Mouse (Mus musculus): ENCODE data around the gene Hoxd12.
A peak's percentile ranks its signal among the peaks of the same experiment; 100 is the strongest.

The Hoxd12 gene

DNA sequence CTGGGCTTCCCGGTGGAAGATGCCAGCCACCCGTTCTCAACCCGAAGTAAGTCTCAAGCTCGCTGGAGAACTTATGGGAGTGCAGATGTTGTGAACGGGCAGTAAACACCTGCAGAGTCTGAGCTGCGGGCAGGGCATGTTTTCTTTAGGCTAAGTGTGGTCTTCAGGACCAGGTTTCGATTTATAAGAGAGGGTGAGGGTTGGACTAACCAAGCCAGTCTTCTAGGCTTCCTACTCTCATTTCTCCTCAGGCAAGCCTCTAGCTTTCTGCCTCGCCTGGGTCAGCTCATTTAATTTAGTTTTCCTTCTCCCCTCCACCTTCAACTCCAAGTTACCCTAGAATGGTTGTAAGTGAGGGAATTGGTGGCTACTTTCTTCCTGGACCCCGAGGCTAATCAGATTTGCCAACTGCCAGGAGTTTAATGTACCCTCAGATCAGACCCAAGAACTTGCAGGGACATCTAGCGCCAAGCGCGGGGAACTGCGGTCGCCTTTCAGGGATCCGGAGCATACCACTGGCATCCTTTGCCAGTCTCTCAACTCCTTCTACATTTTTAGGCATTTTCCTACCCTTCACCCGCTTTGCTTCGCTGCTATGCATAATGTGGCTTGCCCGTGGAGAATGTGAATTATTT is 11.4 kb upstream of the Hoxd12 start:
- DNase-seq (ENCODE audit: low spot score in 2 of 2) = no peak

DNA sequence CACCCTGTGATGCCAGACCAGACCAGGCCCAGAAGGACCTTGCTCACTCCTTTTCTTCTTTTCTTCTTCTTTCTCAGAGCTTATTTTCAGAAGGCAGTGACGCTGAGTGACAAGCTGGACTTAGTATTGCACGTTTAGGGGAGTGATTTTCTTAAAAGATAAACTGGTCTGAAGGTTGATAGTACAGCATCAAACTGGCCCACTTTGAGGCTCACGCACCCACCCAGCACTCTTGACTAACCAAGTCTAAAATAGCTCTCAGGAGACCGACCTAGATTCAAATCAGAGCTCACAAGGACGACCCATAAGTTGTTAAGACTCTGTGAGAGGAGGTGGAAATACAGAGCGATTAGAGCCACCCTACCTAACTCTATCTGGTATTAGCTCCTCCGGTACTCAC is 8.4 kb upstream of the Hoxd12 start:
- DNase-seq (ENCODE audit: low spot score in 2 of 2) = no peak

DNA sequence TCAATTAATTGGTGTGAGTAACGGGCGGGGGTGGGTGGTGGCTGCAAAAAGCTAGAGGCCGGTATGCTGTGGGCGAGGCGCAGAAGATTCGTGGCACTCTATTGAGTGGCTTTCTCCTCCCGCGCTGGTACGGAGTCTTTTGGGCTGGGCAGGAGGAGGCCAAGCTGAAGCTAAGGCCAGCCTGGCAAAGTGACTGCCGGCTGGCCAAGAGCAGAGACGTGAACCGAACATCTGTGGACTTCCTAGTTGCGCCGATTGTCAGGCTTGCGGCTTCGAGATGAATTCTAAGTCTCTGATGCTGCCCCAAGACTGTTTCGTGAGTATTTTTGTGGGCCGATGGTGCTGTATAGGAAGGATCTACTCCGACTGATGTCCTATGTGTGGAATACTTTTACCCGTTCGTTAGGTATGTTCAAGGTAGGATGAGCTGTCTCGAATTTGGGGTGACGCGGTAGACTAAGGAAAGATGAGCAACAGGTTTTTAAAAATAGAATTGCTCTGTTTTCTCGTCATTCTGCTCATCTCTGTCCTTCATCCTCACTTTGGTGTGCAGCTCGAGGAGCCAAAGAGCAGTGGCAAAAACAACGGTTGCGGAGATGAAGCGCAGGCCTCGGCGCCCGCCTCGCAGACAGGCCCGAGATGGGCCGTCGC is 7.5 kb upstream of the Hoxd12 start:
- no peak for DNase-seq (ENCODE audit: low spot score in 2 of 2)

DNA sequence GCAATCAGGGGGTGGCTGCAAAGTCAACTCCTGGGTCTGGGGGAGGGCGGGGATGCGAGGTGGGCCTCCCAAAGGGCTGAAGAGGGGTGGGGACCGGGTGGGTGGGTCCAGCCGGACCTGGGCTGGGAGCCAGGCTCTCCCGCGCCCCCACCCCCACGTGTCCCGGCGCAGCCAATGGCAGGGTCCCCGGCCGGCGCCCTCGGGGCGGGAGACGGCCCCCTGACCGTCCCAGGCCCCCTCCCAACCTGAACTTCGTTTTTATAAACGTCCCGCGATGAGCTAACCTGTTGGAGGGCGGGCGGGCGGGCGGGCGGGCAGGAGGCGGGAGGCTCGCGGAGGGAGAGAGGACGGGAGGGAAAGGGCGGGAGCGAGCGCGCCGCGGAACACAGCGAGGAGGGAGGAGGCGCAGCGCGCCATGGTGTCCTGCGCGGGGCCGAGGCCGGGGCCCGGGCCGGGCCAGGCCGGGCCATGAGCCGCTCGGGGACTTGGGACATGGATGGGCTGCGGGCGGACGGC is 6.9 kb upstream of the Hoxd12 start, which contains the start of gene Hoxd13:
Hoxd13 (plus strand) TSS at position 469 of the 516 bp plus-strand sequence.
- DNase-seq (ENCODE audit: low spot score in 2 of 2) = no peak

DNA sequence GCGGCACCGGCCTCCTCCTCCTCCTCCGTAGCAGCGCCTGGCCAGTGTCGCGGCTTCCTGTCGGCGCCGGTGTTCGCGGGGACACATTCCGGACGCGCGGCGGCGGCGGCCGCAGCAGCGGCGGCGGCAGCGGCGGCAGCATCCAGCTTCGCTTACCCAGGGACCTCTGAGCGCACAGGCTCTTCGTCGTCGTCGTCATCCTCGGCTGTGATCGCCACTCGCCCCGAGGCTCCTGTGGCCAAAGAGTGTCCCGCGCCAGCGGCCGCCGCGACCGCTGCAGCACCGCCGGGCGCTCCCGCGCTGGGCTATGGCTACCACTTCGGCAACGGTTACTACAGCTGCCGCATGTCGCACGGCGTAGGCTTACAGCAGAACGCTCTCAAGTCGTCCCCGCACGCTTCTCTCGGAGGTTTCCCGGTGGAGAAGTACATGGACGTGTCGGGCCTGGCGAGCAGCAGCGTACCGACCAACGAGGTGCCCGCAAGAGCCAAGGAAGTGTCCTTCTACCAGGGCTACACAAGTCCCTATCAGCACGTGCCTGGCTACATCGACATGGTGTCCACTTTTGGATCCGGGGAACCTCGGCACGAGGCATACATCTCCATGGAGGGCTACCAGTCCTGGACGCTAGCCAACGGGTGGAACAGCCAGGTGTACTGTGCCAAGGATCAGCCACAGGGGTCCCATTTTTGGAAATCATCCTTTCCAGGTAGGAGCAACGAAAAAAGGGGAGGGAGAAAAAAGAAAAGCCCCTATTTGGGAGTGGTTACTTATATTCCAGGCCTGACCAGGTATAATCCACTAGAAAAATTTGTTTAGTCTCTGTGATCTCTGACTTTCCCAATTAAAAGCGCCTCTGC is 6.2 kb upstream of the Hoxd12 start:
- peak in 1 of 2 experiments; percentile 53 for DNase-seq (ENCODE audit: low spot score in 2 of 2)

DNA sequence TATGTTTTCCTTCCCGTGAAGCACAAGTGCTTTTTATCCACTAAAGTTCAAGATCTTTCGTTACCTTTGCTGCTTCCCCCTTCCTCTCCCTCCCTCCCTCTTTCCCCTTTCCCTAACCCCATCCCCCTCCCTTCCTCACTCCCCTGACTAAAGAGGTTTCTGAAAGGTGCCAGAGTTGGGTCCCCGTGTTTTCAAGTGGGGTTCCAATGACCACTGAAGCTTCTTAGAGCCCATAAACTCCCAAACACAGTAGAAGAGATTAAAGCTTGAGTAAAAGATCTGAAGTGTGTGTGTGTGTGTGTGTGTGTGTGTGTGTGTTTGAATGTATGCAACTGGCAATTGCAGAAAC is 5.6 kb upstream of the Hoxd12 start:
- no peak for DNase-seq (ENCODE audit: low spot score in 2 of 2)

DNA sequence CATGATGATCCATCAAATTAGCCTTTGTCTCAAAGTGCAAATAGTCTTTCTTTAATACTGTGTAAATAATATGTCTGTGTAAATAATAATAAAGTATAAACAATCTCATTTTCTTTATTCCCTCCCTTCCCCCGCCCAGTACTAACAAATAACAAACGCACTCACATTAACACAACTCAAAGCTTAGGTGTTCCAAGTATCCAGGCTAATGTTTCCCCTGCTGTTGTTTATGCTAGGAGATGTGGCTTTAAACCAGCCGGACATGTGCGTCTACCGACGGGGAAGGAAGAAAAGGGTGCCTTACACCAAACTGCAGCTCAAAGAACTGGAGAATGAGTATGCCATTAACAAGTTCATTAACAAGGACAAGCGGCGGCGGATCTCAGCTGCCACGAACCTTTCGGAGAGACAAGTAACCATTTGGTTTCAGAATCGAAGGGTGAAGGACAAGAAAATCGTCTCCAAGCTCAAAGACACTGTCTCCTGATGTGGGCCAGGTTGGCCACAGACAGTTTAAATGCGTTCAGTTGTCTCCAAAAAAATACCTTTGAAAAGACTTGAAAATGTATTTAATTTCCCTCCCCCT is 5.1 kb upstream of the Hoxd12 start:
- no peak for DNase-seq (ENCODE audit: low spot score in 2 of 2)

DNA sequence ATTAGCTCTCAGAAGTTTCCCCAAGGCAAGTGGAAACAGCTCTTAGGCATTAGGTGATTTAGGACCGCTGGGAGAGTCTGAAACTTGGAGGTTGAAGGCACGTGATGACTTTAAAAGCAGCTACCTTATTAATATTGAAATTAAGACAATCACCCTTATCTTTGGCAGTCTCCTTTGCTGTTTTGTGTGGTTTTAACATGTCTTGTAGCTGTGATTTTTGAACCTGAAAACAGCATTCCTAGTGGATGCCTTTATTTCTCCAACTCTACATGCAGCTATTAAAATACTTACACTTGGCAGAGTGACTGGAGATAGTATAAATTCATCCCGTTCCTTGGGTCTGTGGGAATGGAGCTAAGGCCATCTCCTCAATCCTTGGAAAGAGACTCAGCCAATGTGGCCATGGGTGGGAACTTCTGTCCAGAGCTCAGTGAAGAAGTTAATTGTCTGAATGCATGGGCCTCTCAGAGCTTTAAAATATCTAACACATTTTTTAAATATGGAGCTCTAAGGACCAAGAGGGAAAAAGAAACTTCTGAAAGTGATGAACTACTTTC is 4.1 kb upstream of the Hoxd12 start:
- DNase-seq (ENCODE audit: low spot score in 2 of 2) = no peak

DNA sequence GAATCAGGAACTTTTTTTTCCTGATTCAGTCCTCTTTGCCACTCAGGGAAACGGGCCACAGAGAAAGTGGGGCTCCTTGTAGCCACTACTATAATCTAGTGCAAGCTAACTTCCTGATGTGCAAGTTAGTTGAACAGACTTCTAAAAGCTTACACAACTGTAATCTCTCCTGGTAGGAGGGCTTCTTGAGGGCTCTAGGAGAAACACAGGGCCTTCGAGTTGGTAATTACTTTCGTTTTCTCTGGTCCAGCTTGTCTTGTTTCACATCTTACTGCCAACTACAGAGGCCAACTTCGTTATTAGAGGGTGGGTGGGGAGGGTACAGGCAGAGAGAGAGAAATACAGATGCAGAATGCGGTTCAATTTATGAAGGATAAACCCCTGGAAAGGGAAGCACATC is 3.0 kb upstream of the Hoxd12 start:
- DNase-seq (ENCODE audit: low spot score in 2 of 2) = no peak

DNA sequence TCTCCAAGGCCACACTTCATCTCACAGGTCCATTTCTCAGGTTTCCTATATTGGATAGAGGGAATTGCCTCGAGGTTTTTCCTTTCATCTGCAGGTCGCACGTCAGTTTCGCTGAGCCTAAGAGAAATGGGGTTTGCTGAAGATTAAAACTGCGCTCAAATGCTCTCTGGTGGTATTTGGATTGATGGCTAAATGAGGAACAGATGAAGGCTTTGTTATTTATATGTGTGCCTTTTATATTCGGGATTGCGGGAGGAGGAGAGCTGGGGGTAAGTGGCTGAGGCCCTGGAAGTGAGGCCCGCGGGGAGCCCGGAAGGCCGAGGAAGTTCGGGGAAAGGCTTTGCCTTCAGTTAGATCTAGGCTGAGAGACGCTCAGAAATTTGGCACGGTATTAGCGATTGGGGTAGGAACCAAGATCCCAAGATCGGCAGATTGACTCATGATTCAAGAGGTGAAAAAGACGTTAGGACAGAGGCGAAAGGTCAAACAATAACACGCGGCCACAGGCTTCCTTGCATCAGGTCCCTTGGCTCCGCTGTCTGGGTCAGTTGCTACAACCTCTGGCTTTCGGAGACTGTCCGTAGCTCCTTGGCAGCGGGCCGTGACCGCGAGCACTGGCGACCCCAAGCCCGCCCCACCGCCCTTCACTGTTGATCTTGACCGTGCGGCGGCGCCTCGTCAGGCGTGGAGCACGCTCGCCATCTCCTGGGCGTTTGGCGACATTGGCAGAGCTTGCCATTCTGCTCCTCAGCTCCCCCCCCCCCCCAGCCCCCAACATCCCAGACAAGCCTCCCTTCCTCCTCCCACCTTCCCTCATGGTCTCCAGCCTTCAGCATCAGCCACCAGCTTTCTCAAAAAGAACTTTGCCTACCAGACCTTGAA is 2.1 kb upstream of the Hoxd12 start:
- DNase-seq (ENCODE audit: low spot score in 2 of 2) = peak in 1 of 2 experiments; percentile 50

DNA sequence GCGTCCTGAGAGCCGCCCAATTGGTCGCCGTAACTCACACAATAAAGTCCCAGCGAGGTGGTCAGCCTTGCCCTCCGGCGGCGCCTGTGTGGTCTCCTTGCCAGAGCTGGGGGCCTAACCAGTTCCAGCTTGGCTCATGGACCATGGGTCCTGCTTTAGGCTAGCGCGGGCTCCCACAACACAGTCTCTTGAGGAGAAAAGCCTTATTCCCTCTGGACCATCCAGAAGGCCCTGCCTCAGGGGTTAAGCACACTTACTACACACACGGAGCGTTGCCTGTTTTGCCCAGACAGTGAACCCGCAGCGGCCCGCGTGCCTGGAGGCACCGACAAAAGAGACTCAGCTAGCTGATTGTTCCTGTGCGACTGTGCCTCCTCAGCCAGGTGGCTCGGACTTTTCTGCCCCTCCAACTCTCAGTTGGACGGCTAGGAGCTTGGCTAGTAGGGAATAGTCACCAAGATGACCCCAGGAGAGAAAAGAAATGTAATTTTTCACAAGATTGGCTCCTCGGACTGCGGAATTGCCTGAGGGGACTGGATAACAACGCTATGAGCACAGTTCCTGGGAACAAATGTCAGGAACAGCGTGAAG is 883 bp upstream of the Hoxd12 start:
- DNase-seq (ENCODE audit: low spot score in 2 of 2) = no peak

DNA sequence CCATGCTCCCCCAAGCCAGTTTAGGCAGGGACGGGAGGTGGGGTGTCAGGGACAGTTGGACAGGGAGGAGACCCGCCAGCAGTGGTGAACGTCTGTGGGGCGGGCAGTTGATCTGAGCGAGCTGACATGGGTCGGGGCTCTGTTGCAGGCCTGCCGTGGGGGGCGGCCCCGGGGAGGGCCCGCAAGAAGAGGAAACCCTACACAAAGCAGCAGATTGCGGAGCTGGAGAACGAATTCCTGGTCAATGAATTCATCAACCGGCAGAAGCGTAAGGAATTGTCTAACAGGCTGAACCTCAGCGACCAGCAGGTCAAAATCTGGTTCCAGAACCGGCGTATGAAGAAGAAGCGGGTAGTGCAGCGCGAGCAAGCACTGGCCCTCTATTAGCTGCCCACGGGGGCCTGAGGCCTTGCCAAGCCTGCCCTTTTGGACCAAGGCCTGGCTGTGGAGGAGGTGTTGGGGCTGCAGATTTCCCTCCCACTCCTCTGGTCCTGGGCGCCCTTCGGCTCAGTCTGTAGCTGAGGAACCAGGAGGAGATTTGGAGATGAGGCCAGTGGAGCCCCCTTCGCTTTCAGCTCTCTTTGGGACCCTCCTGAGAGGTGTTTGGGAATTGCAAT is 961 bp downstream of the Hoxd12 start:
- DNase-seq (ENCODE audit: low spot score in 2 of 2) = no peak

DNA sequence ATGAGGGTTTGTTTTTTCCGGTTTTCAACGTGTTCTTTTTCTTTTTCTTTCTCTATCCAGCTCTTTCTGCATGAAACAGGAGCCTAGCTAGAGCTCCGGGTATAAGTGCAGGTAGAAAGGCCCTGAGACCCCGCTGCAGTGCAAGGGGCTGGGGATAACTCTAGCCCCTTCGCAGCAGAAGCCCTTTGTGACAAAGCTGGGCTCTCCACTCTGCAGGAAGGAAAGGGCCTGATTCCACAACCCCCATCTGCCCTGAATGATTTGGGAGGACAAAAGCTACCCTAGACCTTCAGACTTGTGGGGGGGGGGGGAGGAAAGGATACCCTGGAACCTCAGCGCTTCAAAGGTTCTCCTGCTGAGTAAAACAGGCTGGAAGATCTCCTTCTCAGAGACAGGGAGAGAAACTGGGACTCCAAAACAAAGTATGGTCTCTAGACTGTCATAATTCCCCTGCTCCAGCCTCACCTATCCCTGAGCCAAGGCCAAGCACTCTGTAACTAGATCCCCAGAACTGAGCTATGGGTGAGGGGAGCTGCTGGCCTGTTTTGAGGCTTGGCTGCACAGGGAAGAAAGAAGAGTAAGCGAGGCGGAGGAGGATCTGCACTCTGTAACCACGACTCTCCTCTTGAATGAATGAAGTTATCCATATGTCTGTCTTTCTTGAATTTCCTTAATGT is 1.7 kb downstream of the Hoxd12 start:
- no peak for DNase-seq (ENCODE audit: low spot score in 2 of 2)

DNA sequence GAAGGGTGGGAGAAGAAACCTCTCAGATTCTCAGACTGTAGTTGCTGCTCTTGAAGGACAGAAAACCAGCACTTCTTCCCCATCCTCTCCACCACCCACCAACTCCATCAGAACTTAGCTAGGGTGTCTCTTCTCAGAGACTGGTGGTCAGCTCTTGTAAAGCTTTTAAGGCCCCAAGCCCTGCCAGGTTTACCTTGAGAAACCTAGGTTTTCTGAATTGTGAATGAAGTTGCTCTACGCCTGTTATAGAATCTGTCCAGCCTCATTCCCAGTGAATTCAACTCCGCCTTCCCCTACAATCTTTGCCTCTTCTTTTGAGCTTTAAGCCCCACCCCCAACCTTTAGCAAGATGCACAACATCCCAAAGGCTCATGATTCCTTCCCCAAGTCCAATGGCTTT is 2.3 kb downstream of the Hoxd12 start:
- no peak for DNase-seq (ENCODE audit: low spot score in 2 of 2)

DNA sequence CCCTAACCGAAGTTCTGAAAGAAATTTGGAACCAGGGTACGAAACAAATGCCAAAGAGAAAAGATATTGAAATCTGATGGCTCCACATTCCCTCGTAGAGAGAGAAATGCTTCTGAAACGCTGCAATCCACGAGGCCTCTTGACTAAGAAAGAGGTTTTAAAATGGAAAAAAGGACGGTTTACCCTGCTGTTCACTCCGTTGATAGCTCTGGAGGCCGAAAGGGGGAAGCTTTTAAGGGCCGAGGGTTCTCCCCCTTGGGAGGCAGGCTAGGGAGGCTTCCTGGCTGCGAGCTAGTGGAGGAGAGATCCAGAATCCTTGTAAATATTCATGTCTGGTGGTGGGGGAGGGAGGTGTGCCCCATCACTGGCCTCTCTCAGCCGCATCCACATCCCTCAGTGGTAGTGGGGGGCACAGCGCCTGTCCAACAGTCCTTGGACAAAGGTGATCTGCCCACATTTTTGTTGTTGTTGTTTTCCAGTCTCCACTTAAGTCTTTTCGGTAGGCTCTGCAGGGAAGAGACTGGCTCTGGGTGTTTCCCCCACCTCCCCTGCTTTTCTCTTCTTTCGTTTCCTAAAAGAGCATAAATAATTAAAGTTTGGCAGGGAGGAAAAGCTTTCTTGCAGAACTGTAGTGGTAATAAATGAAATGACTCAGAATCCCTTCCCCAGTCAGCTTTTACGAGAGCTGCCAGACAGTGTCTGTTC is 4.2 kb downstream of the Hoxd12 start, which contains the start of gene Hoxd11:
Hoxd11 (plus strand) TSS at position 667 of the 705 bp plus-strand sequence.
- no peak for DNase-seq (ENCODE audit: low spot score in 2 of 2)

DNA sequence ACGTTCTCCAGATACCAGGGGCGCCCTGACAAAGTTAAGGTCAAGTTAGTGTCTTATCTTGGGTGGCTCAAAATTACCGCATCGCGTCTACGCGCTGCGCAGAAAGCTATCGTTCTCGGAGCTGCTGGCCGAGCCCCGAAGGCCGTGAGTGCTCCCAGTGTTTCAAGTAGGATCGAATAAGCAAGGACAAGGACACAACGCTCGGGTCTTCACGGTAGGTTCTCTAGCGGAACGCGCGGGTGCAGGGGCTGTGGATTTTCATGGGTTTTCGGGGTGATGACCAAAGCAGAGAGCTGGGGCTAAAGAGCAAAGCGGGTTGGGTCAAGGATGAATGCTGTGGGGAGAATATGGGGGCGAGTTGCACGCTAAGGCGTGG is 4.8 kb downstream of the Hoxd12 start:
- DNase-seq (ENCODE audit: low spot score in 2 of 2) = no peak

DNA sequence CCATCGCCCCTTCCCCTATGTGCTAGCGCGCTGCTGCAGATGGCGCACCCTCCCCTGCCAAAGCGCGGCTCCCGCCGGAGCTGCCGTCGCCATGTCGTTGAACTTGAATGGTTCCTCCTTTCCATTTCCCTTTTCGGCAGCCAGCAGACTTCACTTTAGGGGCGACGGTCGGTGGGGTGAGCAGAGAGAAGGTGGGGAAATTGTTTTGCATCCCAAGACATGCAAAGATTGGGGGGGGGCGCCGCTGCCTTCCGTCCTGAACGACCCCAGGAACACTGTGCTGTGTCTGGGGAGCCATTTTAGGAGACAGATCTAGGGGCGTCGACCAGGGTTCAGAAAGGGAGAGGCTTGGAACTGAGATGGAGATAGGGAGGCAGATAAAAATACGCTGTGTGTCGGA is 5.2 kb downstream of the Hoxd12 start:
- DNase-seq (ENCODE audit: low spot score in 2 of 2) = no peak

DNA sequence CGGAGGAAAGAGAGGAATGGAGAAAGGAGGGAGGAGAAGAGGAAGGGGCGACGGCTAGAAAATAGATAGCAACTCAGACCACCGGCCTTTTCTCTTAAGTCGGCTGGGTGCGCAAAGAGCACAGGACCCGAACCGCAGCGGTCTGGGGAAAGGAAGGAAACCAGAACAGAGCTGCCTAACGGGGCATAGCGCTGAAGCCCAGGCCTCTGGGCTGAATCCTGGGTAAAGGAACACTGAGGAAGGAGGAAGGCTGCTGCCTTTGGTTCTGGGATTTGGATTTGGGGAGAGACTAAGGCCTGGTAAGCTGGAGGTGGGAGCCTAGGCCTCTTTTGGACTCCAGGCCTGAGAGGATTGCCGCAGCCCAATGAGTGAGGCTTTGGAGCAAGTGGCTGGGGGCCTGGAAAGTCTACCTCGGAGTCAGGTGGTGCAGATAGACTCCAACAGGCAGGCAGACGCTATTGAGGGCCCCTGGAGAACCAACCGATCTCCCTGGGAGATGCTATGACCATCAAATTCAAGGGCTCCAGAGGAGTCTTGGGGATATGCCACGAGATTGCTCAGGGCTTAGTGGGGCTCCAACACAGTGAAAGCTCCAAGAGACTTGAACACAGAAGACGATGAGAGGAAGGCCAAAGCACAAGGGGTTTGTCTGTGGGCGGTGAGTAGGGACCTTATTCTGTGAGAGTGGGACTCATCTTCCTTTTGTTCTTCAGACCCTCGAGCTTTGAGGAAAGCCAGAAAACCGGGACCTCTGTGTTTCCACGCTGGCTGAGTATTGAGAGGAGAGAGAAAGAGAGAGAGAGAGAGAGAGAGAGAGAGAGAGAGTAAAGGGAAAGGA is 6.0 kb downstream of the Hoxd12 start:
- DNase-seq (ENCODE audit: low spot score in 2 of 2) = no peak
